Mouse (Mus musculus) CH12.LX (cell line): ENCODE measurements around the gene Samd13.

Experiments used
- CTCF ChIP-seq, 2 experiments: IDR thresholded peaks in 1 of 2; conservative IDR thresholded peaks in 1 of 2; 2 replicates each; pipeline ENCODE4 v1.5.1; 2011 to 2012; ENCODE audit warnings: low read depth in 2 of 2, low read length in 2 of 2, improper control_type of control experiment in 1 of 2, inconsistent platforms in 1 of 2, mild to moderate bottlenecking in 1 of 2, moderate library complexity in 1 of 2
- EP300 ChIP-seq: IDR thresholded peaks from 2 replicates; pipeline ENCODE4 v1.6.1; 2011; ENCODE audit warnings: low read length, improper control_type of control experiment
- IRF4 ChIP-seq: IDR thresholded peaks from 2 replicates; pipeline ENCODE4 v1.6.1; 2014; ENCODE audit warnings: low read depth, mild to moderate bottlenecking, inconsistent platforms, low read length, improper control_type of control experiment
- ZNF384 ChIP-seq: IDR thresholded peaks from 2 replicates; pipeline ENCODE4 v1.6.1; 2012; ENCODE audit warnings: low read depth, low read length, improper control_type of control experiment, inconsistent platforms

GRCm38 (mm10) chr3:146616533-146617283, 68.7 kb downstream of the Samd13 start:
- no peak for TF ChIP-seq ZNF384
- TF ChIP-seq CTCF (conservative IDR thresholded peaks at IDR 0.05 in 1 of 2, IDR thresholded peaks at IDR 0.05 in 1 of 2; ENCODE audit: low read depth in 2 of 2, low read length in 2 of 2) = no peak
- no peak for TF ChIP-seq IRF4
- no peak for TF ChIP-seq EP300
